Mouse (Mus musculus) thymus, postnatal 10 days (tissue): ENCODE data around the gene Tfpt.
"Not testable (repeated sequence)": the region's sequence is repeated elsewhere in the genome, so short reads cannot be mapped to it uniquely, and the experiment has no call there.

ENCODE experiments used
- DNase-seq, 2 experiments: peaks; one replicate each; pipeline ENCODE4 v3.0.0; 2021; ENCODE audit warnings: low spot score in 2 of 2

Tfpt gene

DNA sequence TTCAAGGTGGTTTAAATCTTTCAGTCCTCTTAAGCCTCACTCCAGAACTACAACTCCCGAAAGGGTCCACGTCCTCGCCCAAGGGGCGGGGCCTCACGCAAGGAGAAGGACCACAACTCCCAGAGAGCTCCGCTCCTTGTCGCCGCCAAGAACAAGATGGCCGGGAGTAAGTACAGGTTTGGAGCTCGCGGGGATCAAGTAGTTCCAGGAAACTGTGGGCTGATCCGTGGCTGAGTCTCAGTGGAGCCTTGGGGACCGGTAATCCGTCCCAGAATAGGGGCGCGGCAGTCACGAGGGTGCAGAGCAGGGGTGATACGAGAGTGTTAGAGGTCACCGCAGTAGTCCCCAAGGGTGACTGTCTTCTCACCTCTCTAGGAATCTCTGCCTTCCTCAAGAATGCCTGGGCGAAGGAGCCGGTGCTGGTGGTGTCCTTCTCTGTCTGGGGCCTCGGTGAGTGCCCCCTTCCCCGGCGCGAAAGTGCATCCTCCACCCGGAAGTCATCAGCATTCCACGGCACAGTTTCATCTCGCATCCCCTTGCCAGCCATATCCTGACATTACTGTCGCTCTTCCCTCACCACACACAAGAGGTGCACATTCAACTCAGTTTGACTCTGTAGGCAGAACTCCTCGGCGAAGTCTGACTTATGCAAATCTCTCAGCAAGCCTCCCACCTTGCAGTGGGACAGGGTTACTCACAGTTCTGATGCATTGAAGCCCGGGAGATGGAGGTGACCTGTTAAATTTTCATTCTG is 12.3 kb downstream of the Tfpt start, which contains the start of gene Ndufa3:
Gene Ndufa3, plus strand, starts transcription at position 132 of the 754 bp plus-strand sequence.
- peak; percentile 85 to 86 for DNase-seq

DNA sequence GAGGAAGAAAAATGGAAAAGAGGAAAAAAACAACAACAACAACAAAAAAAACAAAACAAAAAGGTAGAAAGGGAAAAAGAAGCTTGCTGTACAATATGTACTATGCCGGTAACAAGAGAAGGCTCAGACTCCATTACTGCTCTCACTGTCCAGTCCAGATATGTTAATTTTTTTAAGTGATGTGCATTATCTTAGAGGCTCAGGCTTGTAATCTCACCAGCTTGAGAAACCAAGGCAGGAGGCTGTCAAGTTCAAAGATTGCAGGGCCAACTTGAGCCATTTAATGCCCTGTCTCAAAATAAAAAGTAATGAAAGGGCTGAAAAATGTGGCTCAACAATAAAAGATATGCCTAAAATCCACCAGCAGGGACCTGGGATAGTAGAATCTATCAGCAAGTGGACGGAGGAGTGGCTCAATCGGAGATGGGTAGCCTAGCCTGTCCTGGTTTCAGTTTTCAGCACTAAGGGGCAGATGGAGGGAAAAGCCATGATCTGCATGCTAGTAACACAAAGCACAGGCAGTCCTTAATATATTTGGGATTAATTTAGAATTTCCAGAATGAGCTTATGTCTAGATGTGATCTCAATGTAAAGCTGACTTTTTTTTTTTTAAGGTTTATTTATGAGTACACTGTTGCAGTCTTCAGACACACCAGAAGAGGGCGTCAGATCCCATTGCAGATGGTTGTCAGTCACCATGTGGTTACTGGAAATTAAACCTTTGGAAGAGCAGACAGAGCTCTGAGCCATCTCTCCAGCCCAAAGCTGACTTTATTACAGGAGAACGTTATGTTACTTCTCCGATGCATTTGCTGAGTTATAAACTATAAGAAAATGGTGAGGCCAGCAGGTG is 13.1 kb downstream of the Tfpt start:
- peak; percentile 23 for DNase-seq

DNA sequence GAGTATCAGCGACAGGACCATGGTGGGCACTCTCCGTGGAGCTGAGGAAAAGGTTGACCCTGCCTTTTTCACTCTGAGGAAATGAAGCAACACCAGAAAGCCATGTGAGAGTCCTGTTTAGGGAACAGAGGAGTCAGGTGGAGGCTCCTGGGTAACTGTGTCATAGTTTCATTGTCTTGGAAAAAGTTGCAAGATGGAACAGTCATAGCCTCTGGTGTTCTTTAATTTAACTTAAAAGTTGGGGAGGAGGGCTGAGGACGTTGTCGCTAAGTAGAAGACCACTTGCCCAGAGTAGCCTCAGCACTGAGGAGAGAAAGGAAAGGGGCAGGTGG is 13.7 kb downstream of the Tfpt start, which contains the start of gene Oscar:
Gene Oscar, minus strand, starts transcription at position 101 of the 332 bp plus-strand sequence.
- DNase-seq = no peak

DNA sequence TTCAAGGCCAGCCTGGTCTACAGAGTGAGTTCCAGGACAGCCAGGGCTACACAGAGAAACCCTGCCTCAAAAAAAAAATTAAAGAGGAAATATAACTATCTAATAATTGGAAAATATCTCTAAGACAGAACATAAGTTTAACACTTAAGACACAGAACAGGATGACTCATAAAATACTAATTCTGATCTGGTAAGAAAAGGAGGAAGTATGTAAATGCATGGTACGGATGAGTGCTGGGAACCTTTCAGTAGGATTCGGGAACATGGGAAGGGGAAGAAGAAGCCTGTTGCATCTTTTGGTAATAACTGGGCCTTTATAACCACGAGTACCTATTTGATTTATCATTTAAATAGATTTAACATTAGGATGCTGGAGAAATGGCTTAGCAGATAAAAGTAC is 15.7 kb downstream of the Tfpt start:
- no peak for DNase-seq

DNA sequence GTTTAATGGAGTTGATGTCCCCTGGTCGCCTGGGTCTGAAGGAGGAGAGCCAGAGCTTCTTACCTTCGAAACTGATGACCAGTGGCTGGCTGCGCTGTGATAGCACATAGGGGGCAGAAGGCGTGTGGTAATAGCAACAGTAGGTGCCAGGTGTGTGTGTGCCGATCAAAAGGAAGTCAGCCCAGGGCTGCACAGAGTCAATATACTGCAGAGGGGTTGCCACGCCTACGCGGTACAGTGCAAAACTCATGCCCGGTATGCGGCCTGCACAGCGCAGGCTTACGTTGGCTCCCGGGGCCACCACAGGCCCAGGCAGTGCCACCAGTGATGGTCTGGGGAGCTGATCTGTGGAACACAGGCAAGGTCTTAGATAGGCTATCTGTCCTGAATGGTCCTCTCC is 18.7 kb downstream of the Tfpt start:
- DNase-seq = no peak

DNA sequence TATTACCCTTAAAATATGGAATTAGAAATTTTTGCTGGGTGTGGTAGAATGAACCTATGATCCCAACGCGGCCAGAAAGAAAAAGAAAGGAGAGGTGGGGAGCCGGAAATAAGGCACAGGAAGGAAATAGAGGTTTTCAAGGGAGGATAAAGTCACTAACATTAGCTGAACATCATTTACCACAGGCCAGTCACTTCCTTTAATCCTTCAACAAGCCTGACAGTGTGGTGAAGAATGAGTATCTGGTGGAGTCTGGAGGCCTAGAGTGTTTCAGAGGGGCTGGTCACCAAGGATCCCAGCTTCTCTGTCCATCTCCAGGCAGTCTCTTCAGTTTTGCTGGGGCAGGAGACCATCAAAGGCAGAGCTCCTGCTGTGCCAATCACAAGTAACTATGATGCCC is 19.3 kb downstream of the Tfpt start:
- no peak for DNase-seq

DNA sequence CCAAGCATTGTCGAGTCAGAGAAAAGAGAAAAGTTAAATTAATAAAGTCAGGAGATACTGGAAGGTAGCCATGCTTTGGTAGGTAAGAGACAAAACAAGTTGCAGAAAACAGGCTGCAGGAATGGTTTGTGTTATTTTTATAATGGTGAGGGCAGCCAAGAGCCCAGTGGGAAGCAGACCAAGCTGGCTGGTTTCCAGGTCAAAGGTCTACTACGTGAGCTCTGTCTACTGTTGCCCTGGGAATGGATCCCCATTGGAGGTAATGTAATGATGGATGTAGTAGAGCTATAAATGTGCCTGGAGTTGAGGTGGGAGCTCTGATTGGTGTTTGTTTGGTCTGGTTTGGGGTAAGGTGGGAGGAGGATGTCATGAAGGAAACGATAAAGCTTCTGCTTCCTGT is 20.6 kb downstream of the Tfpt start:
- no peak for DNase-seq

DNA sequence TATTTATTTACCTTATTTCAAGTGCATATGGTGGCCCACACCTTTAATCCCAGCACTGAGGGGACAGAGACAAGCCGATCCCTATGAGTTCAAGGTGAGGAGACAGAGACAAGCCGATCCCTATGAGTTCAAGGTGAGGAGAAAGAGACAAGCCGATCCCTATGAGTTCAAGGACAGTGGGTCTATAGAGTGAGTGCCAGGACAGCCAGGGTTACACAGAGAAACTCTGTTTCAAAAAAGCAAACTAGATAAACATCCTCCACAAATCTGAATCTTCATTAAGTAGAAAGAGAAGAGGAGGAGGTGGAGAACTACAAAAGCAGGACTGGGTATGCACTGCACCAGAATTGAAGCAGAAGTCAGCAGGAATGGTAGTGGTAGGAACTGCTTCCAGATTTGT is 21.1 kb downstream of the Tfpt start:
- no peak for DNase-seq

DNA sequence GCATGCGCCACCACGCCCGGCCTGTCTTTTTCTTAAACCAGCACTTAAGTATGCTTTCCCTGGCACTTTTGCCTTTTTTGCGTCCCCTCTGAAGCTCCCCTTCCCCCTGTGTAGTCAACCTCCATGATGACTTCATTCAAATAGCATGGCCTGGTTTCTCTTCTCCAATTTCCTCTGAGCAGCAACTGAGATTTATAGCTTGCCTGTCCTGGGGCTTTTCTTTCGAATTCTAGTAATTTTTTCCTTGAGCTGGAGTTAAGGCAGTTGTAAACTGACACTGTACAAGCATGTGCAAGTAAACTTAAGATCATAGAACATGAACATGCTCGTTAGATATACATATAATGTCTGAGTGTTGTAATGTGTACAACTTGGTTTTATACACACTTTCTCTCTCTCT is 22.3 kb downstream of the Tfpt start:
- DNase-seq = no peak

DNA sequence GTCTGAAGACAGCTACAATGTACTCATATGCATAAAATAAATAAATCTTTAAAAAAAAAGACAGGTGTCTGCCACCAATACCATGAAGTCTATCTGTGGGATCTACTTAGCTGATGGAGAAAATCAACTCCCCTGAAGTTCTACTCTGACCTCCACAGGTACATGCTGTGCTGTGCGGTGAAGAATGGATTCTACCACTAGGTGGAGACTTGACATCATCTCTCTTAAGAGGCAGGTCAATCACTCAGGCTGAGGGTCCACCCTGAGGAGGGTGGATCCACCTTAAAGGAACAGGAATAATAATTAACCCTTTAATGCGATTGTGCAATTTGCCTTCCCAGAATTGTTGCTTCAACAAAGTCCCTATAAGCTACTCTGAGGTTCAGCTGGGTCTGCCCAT is 22.9 kb downstream of the Tfpt start:
- peak in 1 of 2 experiments; percentile 28 for DNase-seq

DNA sequence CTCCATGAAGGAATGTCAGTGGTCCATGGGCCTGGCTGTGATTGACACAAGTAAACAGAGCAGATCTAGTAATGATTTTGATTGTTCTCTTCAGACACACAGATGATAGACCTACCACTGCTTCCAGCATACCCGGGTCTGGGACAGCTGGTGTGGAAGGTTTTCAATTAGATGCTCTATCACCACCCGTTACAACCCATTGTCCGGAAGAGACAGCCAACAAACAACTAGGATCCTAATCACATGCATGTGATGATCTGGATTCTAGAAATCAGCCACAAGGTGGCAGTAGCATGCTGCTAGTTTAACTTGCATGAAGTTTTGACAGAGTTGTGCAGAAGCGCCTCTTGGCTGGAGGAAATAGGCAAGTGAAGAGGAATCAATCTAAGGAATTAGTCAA is 28.6 kb downstream of the Tfpt start:
- peak; percentile 22 to 63 for DNase-seq

DNA sequence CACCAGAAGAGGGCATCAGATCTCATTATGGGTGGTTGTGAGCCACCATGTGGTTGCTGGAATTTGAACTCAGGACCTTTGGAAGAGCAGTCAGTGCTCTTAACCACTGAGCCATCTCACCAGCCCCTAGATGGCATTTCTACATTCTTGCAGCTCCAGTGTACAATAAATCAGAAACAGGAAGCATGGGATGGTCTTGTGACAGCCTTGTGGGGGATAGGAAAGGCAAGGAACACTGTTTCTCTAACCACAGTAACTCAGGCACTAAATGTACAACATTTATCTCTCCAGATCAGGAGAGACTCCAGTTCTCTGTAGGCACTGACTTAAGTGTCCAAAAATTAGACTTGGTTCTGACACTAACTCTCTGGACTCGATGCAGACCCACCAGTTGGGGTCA is 32.0 kb downstream of the Tfpt start:
- DNase-seq = not testable (repeated sequence)

DNA sequence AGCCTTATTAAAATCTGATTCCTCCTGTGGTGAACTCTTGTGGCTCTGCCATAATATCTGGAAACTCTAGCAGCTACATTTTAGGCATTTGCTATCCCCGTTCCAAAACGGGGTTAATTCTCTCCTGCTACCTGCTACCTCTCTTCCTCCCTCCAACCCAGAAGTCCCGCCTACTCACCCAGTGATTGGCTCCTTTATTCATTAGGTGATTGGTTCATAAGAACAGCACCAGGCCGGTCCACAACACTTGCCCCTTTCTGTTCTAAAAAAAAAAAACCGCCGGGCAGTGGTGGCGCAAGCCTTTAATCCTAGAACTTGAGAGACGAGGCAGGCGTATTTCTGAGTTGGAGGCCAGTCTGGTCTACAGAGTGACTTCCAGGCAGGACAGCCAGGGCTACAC is 34.6 kb downstream of the Tfpt start:
- no peak for DNase-seq

DNA sequence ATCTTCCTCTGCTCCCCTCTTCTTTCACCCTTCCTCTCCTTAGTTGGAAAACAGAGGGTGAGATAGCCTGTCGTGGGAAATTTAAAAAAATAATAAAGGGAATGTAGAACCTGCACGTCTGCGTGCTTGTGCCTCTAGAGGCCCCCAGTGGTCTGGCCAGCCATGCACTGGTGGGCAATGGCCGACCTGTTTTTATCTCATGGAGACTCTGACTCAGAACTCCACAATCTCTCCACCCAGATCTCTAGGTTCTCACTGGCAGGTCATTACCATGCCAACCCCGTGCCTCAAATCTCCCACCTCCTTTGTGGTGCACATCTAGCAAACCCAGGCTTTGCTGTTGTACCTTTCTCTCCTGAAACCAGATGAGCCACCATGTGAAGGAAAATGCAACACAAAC is 35.0 kb downstream of the Tfpt start:
- no peak for DNase-seq

DNA sequence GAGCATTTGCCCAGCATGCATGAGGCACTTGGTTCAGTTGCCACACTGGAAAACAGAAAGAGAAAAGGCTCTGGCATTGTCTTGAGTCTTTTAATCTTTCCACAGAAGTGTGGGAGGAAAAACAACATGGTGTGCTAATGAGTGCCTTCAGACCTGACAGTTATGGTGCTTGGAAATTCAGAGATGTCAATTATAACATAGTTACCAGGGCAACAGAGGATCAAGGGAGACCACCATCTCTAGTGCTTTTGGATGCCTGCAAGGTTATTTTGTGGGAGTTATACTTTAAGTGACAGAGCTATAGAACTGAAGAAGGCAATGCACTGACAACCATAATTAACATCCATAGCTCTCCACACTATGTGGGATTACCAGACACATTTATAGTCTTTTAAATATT is 35.9 kb downstream of the Tfpt start:
- DNase-seq = no peak

DNA sequence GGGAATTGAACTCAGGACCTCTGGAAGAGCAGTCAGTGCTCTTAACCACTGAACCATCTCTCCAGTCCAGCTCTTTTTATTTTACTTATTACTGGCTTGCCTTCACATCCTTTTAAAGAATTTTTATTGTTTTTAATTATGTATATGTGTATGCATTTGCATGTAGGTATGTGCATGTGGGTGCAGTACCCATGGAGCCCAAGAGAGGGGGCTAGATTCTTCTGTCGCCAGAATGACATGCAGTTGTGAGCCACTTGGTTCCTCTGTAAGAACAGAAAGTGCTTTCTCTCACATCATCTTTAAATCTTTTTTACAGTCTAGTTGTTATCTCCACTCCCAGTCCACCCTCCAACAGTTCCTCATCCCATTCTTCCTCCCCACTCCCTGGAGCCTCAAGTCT is 38.2 kb downstream of the Tfpt start:
- DNase-seq = no peak

DNA sequence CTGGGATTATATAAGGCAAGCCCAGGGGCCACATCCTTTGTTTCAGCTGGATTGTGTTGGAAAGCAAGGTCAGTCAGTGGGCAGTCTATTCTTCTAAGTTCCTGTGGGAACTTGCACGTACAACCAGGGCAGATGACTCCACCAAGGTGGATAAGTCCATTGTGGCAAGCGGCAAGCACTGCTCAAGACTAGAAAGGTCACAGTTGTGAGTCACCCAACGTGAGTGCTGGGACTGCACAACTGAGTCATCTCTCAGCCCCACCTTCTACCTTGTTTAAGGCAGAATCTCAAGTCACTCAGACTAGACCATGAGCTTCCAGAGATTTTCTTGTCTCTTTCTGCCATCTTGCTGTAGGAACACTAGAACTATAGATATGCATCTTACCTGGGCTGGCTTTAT is 39.2 kb downstream of the Tfpt start:
- DNase-seq = no peak

DNA sequence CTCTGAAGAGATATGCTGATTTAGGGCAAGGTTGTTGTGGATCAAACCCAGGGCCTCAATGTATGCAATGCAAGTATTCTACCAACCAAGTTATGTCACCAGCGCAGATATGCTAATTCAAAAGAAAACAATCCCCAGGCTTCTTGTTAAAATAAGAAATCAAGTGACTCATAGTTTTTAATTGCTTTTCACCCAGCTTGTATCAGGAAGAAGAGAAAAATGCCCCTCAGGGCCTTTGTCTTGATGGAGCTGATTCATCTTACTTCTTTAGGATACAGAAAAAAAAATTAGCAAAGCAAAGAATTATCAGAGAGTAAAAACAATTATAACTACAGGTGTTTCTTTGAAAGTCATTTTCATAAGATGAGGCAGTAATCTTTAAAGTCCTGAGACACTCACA is 42.4 kb downstream of the Tfpt start:
- DNase-seq = no peak

DNA sequence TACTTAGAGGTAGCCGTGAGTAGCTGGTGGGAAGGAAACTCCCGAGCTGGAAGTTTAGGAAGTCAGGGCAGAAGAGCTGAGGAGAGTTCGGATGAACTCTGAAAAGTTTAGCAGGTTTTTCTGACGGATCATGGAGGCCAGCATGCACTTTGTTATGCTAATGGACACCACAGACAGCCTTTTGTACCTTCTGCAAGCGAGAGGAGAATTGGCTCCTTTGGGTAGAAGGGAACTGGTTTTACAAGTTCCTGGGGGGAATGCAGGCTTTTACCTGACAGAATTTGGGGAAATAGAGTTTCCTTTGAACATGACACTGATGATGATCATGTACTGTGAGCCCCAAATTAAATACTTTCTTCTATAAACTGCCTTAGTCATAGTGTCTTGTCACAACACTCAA is 43.5 kb downstream of the Tfpt start:
- no peak for DNase-seq

DNA sequence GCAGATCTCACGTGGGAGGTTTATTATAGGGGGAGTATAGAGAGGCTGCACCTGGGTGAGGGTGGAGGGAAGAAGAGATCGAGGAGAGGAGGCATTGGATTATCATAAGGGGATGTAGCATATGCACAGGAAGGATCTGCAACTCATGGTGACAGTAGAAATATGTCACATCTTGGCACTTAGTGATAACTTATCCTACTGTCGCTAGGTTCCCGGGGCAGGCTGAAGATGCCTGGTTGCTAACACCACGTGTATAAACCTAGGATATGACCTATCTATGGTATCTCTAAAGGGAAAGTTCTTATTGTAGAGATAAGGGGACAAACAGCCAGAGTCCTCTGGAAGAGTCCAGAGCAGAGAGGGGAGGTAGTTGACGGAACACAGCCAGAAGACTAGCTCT is 44.0 kb downstream of the Tfpt start:
- no peak for DNase-seq

DNA sequence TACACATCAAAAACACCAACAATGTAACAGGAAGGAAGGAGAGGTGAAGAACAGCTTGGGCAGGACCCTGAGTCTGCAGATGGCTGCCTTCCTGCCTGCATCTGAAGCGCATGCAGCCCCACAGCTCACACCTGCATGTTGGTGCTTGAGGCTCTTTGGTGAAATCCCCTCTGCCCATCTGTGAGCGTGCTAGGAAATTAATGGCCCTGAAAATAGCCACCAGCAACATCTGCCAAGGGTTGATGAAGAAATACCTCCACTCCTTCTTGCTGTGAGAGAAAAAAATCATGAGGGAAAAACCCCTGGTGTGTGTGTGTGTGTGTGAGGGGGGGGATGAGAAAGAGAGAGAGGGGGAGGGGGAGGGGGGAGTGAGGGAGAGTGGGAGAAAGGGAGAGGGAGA is 49.7 kb downstream of the Tfpt start:
- DNase-seq = no peak

DNA sequence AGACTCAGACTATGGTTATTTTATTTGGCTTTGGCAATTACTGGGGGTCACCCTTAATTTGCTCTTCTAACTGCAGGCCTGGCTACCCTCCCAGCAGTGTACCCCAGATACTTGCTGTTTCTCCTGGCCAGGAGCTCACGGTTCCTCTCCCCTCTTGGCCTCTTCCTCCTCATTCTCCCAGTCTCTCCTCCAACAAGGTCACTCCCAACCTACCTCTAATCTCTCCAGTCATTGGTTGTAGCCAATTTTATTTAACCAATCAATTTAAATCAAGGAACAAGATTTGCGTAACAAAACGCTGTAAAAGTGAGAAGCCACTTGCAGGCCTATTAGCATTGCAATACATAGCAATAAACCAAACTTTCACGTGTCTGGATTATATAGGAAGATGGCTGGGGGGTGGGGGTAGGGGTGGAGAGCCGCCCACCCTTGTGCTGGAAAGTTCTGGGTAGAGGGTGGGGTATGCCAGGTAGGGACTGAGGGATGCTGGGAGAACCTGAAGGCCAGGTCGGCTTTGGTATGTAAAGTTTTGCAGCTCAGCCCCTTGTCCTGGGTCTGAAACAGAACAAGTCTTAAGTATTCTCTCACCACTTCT is 50.7 kb downstream of the Tfpt start:
- DNase-seq = no peak

DNA sequence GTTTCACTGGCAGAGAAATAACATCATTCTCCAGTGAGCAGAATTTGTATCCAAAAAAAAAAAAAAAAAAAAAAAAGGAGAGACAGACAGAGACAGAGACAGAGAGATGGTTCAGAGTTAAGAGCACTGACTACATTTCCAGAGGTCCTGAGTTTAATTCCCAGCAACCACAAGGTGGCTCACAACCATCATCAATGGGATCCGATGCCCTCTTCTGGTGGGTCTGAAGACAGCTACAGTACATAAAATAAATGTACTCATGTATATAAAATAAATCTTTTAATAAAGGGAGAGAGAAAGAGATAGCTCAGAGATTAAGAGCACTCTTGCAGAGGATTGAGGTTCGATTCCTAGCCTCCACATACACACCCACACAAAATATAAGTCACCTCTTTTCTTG is 51.5 kb downstream of the Tfpt start:
- DNase-seq = no peak
